Mouse (Mus musculus) thymus, postnatal 10 days (tissue): ENCODE data around the gene Timm13.

Experiments
- DNase-seq, 2 experiments: peaks; one replicate each; pipeline ENCODE4 v3.0.0; 2021; ENCODE audit warnings: low spot score in 2 of 2

Timm13 gene

GRCm38 (mm10) chr10:80932700-80933420, 32.1 kb upstream of the Timm13 start:
- DNase-seq = no peak

- DNase-seq = peak in 1 of 2 experiments; percentile 18
Observed at GRCm38 (mm10) chr10:80932206-80932605, 31.4 kb upstream of the Timm13 start.

GRCm38 (mm10) chr10:80931695-80932094, 30.9 kb upstream of the Timm13 start:
- DNase-seq = peak; percentile 17 to 29

GRCm38 (mm10) chr10:80931153-80931671, 30.4 kb upstream of the Timm13 start:
- no peak for DNase-seq

GRCm38 (mm10) chr10:80930361-80931152, 29.8 kb upstream of the Timm13 start:
- peak; percentile 36 to 43 for DNase-seq

- peak; percentile 99 for DNase-seq
Observed at GRCm38 (mm10) chr10:80929299-80930226, 28.8 kb upstream of the Timm13 start, which contains the start of gene Gadd45b. Gene Gadd45b, plus strand, starts transcription at chr10:80930073.

GRCm38 (mm10) chr10:80928586-80929298, 28.0 kb upstream of the Timm13 start:
- DNase-seq = peak; percentile 84 to 91

GRCm38 (mm10) chr10:80925472-80925871, 24.7 kb upstream of the Timm13 start:
- DNase-seq = no peak

- DNase-seq = no peak
Observed at GRCm38 (mm10) chr10:80921923-80922322, 21.2 kb upstream of the Timm13 start.

GRCm38 (mm10) chr10:80917779-80918434, 17.1 kb upstream of the Timm13 start, which contains the start of gene Lmnb2:
Gene Lmnb2, minus strand, starts transcription at chr10:80918245.
- DNase-seq = peak; percentile 38 to 58

GRCm38 (mm10) chr10:80917336-80917778, 16.6 kb upstream of the Timm13 start:
- no peak for DNase-seq

- DNase-seq = no peak
Observed at GRCm38 (mm10) chr10:80915736-80916135, 15.0 kb upstream of the Timm13 start.

- no peak for DNase-seq
Observed at GRCm38 (mm10) chr10:80915260-80915659, 14.5 kb upstream of the Timm13 start.

- peak; percentile 49 to 53 for DNase-seq
Observed at GRCm38 (mm10) chr10:80914253-80914656, 13.5 kb upstream of the Timm13 start.

GRCm38 (mm10) chr10:80913364-80914011, 12.7 kb upstream of the Timm13 start:
- no peak for DNase-seq

- DNase-seq = no peak
Observed at GRCm38 (mm10) chr10:80911891-80912290, 11.1 kb upstream of the Timm13 start.

GRCm38 (mm10) chr10:80911354-80911753, 10.6 kb upstream of the Timm13 start:
- no peak for DNase-seq

- DNase-seq = no peak
Observed at GRCm38 (mm10) chr10:80909375-80910162, 8.8 kb upstream of the Timm13 start.

GRCm38 (mm10) chr10:80904709-80905108, 3.9 kb upstream of the Timm13 start:
- no peak for DNase-seq
